Mouse (Mus musculus): ENCODE results near the gene Kcnab3. TPM values are rescaled to one million over a fixed set of nuclear protein-coding genes. Genes with fewer than 3 reads are reported as not detected.

Kcnab3 gene
- polyA plus RNA-seq, 1 experiment from 2014 or later = 0.07 TPM

DNA sequence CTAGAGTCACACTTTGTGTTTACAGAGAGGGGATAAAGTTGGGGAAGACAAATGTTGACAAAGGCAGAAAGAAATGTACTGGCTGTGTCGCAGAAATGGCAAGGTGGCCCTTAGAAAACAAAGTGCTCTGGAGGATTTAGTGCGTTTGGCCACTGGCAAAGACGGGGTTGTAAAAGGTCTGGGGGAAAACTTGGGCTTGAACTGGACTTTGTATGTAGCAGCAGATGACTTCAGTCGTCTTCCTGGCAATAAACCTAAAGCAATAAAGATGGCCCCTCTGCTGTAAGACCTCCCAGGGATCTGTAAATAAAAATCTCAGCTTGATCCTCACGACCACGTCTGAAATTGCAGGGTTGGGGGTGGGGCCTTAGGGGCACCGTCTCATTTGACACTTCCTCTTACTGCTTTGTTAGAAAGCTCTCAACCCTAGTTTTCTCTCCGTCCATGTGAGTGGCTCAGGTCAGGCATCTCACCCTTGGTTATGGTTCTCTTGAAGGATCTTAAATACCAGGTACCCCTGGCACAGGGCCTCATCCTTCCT lies 6.7 kb downstream of the Kcnab3 start:
- Histone ChIP-seq H3K36me3 (no peaks in the 10 kb centered on the region), H3K27ac (no peak overlapping the region), H3K9ac (0 out of 2 replicates have a peak overlapping the region, but pooled peaks have one; percentile 33), H3K9me3 (replicated peaks) (no peaks in the 10 kb centered on the region), H3K4me1 (replicated peaks) (peaks cover 40% of the 10 kb centered on the region), H3K4me2 (peak overlapping the region; percentile 77; the same call in 1 of the 2 replicates), H3K27me3 (peaks cover 56% of the 10 kb centered on the region), H3K4me3 (replicated peaks) (no peak overlapping the region)
- 32% methylated on average over 8 of the region's 8 CpGs for WGBS (ENCODE audit: insufficient replicate concordance)
- no peak for ATAC-seq (ENCODE audit: low read depth)
- no peak for DNase-seq

- no peaks in the 10 kb centered on the region for H3K36me3 ChIP-seq
- peak; percentile 32 for DNase-seq
- H3K27me3 ChIP-seq = peaks cover 56% of the 10 kb centered on the region
- no peaks in the 10 kb centered on the region for H3K9me3 ChIP-seq (replicated peaks)
- no peak overlapping the region for H3K9ac ChIP-seq
- peak; percentile 85 for ATAC-seq (ENCODE audit: low read depth)
- H3K27ac ChIP-seq = no peak overlapping the region
- 10% methylated on average over 3 of the region's 3 CpGs for WGBS (ENCODE audit: insufficient replicate concordance)
- peak overlapping the region; percentile 10; the same call in 1 of the 2 replicates for H3K4me2 ChIP-seq
- H3K4me1 ChIP-seq (replicated peaks) = peaks cover 40% of the 10 kb centered on the region
- H3K4me3 ChIP-seq (replicated peaks) = no peak overlapping the region
These were observed 7.9 kb downstream of the Kcnab3 start for GRCm38 (mm10) chr11:69333922-69334321.

DNA sequence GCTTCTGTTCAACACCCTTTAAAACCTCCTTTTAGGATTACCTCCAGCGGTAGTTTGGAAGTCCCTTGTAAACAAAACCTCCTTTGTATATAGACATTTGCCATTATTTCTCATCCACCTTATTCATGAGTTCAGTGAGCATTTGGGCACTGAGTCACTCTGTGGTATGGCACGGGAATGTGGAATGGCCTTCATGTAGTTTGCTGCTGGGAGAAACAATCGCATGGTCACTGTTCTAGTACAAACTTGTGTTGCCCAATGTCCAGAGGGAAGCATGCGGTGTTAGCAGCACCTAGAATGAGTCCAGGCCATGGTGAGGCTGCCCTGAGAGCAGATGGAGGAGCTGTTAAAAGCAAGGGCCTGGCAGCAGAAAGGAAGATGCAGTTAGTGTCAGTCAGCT lies 8.7 kb downstream of the Kcnab3 start:
- Histone ChIP-seq H3K27me3 (peaks cover 56% of the 10 kb centered on the region), H3K36me3 (no peaks in the 10 kb centered on the region), H3K4me3 (replicated peaks) (no peak overlapping the region), H3K9ac (0 out of 2 replicates have a peak overlapping the region, but pooled peaks have one; percentile 7), H3K4me2 (no peak overlapping the region), H3K9me3 (replicated peaks) (no peaks in the 10 kb centered on the region), H3K4me1 (replicated peaks) (peaks cover 40% of the 10 kb centered on the region), H3K27ac (no peak overlapping the region)
- DNase-seq (no peak), ATAC-seq (ENCODE audit: low read depth) (no peak)
- WGBS (ENCODE audit: insufficient replicate concordance) = 63% methylated on average over 4 of the region's 4 CpGs

DNA sequence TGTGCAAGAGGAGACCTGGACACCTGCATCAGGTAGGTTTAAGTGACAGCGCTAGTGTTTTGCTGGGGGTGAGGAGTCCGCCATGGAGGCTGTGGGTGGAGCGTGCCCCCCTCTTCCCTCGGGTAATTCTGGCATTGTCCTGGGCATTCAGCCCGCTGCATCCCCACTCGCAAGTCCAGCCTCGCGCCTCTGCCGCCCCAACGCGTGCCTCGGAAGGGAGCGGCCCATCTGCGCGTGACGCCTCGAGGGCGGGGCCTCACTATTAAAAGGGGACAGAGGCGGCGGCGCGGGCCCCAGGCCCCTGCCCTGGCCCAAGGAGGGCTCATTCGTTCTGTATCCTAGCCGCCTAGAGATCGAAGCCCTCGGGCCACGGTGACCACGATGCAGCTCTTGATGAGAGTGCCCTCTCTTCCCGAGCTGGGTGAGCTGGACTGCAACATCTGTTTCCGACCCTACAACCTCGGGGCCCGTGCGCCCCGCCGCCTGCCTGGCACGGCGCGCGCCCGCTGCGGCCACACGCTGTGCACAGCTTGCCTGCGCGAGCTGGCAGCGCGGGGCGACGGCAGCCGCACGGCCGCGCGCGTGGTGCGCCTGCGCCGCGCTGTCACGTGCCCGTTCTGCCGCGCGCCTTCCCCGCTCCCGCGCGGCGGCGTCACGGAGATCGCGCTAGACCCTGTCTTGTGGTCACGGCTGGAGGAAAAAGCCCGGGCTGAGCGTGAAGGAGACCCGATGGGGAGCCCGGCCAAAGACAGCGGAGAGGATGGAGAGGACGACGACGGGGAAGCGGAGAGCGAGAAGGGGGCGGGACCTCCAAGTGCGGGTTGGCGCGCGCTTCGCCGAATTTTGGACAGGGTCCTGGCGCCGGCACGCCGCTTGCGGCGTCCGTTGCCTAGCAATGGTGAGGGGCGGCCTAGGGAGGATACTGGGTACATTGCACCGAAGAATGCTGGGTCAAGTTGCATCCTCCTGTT lies 14.4 kb downstream of the Kcnab3 start, which contains the start of gene Rnf227:
Rnf227 (plus strand) TSS at position 301 of the 971 bp plus-strand sequence.
- peak within 1 kb of the TSS; percentile 79 for H3K4me2 ChIP-seq
- H3K9ac ChIP-seq = peak within 1 kb of the TSS; percentile 59
- WGBS (ENCODE audit: insufficient replicate concordance) = 3% methylated on average over 99 of the region's 99 CpGs
- peaks cover 7% of the 10 kb centered on the region; the same call in 1 of the 2 replicates for H3K36me3 ChIP-seq
- DNase-seq = peak; percentile 16
- peaks cover 15% of the 10 kb centered on the region for H3K4me1 ChIP-seq (replicated peaks)
- no peaks in the 10 kb centered on the region for H3K9me3 ChIP-seq (replicated peaks)
- no peak within 1 kb of the TSS for H3K27ac ChIP-seq
- peaks cover 70% of the 10 kb centered on the region for H3K27me3 ChIP-seq
- ATAC-seq (ENCODE audit: low read depth) = peak; percentile 45
- H3K4me3 ChIP-seq (replicated peaks) = peak within 1 kb of the TSS; percentile 60

DNA sequence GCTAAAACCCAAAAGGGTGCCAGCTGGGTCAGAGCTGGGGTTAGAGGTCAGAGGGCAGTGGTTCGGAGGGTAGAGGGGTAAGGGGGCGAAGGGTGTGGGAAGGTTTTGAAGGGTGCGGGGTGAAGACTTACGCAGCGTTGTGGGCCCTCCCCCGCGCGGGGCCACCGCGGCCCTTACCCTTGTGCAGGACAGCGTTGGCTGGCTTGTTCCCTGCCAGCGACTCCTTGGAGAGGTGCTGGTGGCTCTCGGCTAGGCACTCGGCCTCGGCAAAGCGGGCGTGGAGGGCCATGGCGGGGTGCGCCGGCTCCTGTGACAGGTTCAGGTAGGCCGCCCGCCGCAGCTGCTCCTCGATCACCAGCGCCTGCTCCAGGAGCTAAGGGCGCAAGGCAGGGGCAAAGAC lies 20.4 kb downstream of the Kcnab3 start:
- DNase-seq = no peak
- WGBS (ENCODE audit: insufficient replicate concordance) = 76% methylated on average over 26 of the region's 26 CpGs
- Histone ChIP-seq H3K27ac (no peak overlapping the region), H3K9ac (no peak overlapping the region), H3K4me1 (replicated peaks) (no peaks in the 10 kb centered on the region), H3K4me2 (no peak overlapping the region), H3K9me3 (replicated peaks) (no peaks in the 10 kb centered on the region), H3K4me3 (replicated peaks) (no peak overlapping the region), H3K27me3 (peaks cover 42% of the 10 kb centered on the region), H3K36me3 (peaks cover 17% of the 10 kb centered on the region; the same call in 1 of the 2 replicates)
- no peak for ATAC-seq (ENCODE audit: low read depth)

- 82% methylated on average over 5 of the region's 5 CpGs for WGBS (ENCODE audit: insufficient replicate concordance)
- H3K4me3 ChIP-seq (replicated peaks) = no peak overlapping the region
- H3K36me3 ChIP-seq = peaks cover 45% of the 10 kb centered on the region
- peaks cover 8% of the 10 kb centered on the region for H3K27me3 ChIP-seq
- DNase-seq (no peak), ATAC-seq (ENCODE audit: low read depth) (no peak)
- no peak overlapping the region for H3K27ac ChIP-seq
- H3K4me1 ChIP-seq (replicated peaks) = no peaks in the 10 kb centered on the region
- no peak overlapping the region for H3K4me2 ChIP-seq
- H3K9ac ChIP-seq = no peak overlapping the region
- no peaks in the 10 kb centered on the region for H3K9me3 ChIP-seq (replicated peaks)
These were observed 30.5 kb downstream of the Kcnab3 start for GRCm38 (mm10) chr11:69356544-69356943.

GRCm38 (mm10) chr11:69357690-69358089 lies 31.6 kb downstream of the Kcnab3 start:
- no peak for ATAC-seq (ENCODE audit: low read depth)
- no peak for DNase-seq
- Histone ChIP-seq H3K36me3 (peaks cover 43% of the 10 kb centered on the region), H3K4me1 (replicated peaks) (no peaks in the 10 kb centered on the region), H3K27me3 (peaks cover 8% of the 10 kb centered on the region), H3K4me2 (no peak overlapping the region), H3K9ac (no peak overlapping the region), H3K27ac (no peak overlapping the region), H3K4me3 (replicated peaks) (no peak overlapping the region), H3K9me3 (replicated peaks) (no peaks in the 10 kb centered on the region)
- 73% methylated on average over 12 of the region's 12 CpGs for WGBS (ENCODE audit: insufficient replicate concordance)

DNA sequence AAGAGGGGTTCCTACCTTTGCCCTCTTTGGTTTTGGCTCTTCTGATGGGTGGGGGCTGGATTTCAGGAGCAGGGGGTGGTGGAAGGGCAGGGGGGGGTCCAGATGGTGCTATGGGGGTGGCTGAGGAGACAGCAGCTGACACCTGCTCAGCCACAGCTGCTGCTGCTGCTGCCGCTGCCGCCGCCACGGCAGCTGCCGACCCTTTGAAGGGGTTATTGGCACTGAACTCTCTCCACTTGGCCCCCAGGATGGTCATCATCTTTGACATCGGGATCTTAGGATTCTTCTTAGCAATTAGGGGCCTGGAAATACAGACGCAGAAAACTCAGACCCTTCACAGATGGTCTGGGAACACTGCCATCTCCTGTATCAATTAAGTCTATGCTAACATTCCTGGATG lies 36.0 kb downstream of the Kcnab3 start:
- ATAC-seq (ENCODE audit: low read depth) (no peak), DNase-seq (no peak)
- peaks cover 27% of the 10 kb centered on the region for H3K4me1 ChIP-seq (replicated peaks)
- 82% methylated on average over 7 of the region's 7 CpGs for WGBS (ENCODE audit: insufficient replicate concordance)
- peaks cover 34% of the 10 kb centered on the region for H3K27me3 ChIP-seq
- H3K9me3 ChIP-seq (replicated peaks) = no peaks in the 10 kb centered on the region
- H3K36me3 ChIP-seq = peaks cover 21% of the 10 kb centered on the region; the same call in 1 of the 2 replicates
- H3K4me3 ChIP-seq (replicated peaks) = no peak overlapping the region
- no peak overlapping the region for H3K9ac ChIP-seq
- no peak overlapping the region for H3K4me2 ChIP-seq
- no peak overlapping the region for H3K27ac ChIP-seq

DNA sequence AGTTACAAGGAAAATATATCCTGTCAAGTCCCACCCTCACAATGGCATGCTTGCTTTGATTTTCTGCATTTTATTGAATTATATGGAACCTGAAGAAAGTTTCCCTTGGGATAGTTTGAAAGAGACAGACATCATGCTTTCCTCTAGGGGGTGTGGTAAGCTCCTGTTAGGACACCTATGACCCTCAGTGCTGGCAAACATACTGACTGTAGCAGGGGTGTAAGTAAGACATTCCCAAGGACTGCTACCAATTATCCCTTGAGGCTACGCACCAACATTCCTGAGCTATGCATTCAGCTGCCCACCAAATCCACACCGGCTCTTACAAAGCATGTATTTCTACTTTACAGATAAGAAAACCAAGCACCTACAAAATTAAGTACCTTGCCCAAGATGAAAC lies 36.4 kb downstream of the Kcnab3 start:
- H3K4me2 ChIP-seq = no peak overlapping the region
- no peak overlapping the region for H3K4me3 ChIP-seq (replicated peaks)
- peaks cover 20% of the 10 kb centered on the region; the same call in 1 of the 2 replicates for H3K36me3 ChIP-seq
- H3K9ac ChIP-seq = no peak overlapping the region
- no peaks in the 10 kb centered on the region for H3K9me3 ChIP-seq (replicated peaks)
- H3K4me1 ChIP-seq (replicated peaks) = peaks cover 32% of the 10 kb centered on the region
- no peak overlapping the region for H3K27ac ChIP-seq
- DNase-seq (no peak), ATAC-seq (ENCODE audit: low read depth) (no peak)
- 84% methylated on average over 2 of the region's 2 CpGs for WGBS (ENCODE audit: insufficient replicate concordance)
- peaks cover 38% of the 10 kb centered on the region for H3K27me3 ChIP-seq

GRCm38 (mm10) chr11:69364376-69364775 lies 38.3 kb downstream of the Kcnab3 start:
- H3K27me3 ChIP-seq = peaks cover 57% of the 10 kb centered on the region
- ATAC-seq (ENCODE audit: low read depth) (no peak), DNase-seq (no peak)
- peaks cover 45% of the 10 kb centered on the region for H3K4me1 ChIP-seq (replicated peaks)
- H3K9ac ChIP-seq = no peak overlapping the region
- H3K4me2 ChIP-seq = peak overlapping the region; percentile 97
- peak overlapping the region; percentile 39; the same call in 1 of the 2 replicates for H3K27ac ChIP-seq
- H3K4me3 ChIP-seq (replicated peaks) = no peak overlapping the region
- H3K36me3 ChIP-seq = peaks cover 8% of the 10 kb centered on the region; the same call in 1 of the 2 replicates
- 52% methylated on average over 8 of the region's 8 CpGs for WGBS (ENCODE audit: insufficient replicate concordance)
- H3K9me3 ChIP-seq (replicated peaks) = no peaks in the 10 kb centered on the region

GRCm38 (mm10) chr11:69364910-69365309 lies 38.9 kb downstream of the Kcnab3 start:
- Histone ChIP-seq H3K27me3 (peaks cover 60% of the 10 kb centered on the region), H3K4me2 (peak overlapping the region; percentile 97), H3K36me3 (peaks cover 8% of the 10 kb centered on the region; the same call in 1 of the 2 replicates), H3K4me1 (replicated peaks) (peaks cover 50% of the 10 kb centered on the region), H3K9me3 (replicated peaks) (no peaks in the 10 kb centered on the region), H3K27ac (peak overlapping the region; percentile 40), H3K4me3 (replicated peaks) (no peak overlapping the region), H3K9ac (no peak overlapping the region)
- ATAC-seq (ENCODE audit: low read depth) (0 out of 2 replicates have a peak, but pooled peaks have one; percentile 19), DNase-seq (no peak)
- WGBS (ENCODE audit: insufficient replicate concordance) = 29% methylated on average over 6 of the region's 6 CpGs

All from liver, embryonic 13.5 days (tissue).